8 mouse cellular contexts compared by ENCODE assay signal in genomic region chr13:23465600-23466109, GRCm38 (mm10). TPM values are rescaled to one million over a fixed set of nuclear protein-coding genes. Genes with fewer than 3 reads are reported as not detected.
A peak's percentile ranks its signal among the peaks of the same experiment; 100 is the strongest.
DNase-seq lines count a peak whose midpoint lies in the region; ATAC-seq and TF ChIP-seq lines count a peak whose summit lies in the region.

Gene Btn1a1, minus strand, starts transcription at chr13:23465901.

- H3K9ac ChIP-seq in embryonic facial prominence, embryonic 11.5 days (replicated peaks; ENCODE audit: low read length), result peak within 1 kb of the TSS; percentile 47
- no peak within 1 kb of the TSS for H3K9ac ChIP-seq in intestine, postnatal 0 days (ENCODE audit: low read depth, low read length)

- no peak within 1 kb of the TSS for H3K27ac ChIP-seq in embryonic facial prominence, embryonic 11.5 days (replicated peaks; ENCODE audit: low read depth, low read length)
- no peak within 1 kb of the TSS for H3K27ac ChIP-seq in intestine, postnatal 0 days (ENCODE audit: low read depth, low read length)

- ATAC-seq in embryonic facial prominence, embryonic 11.5 days (replicated peaks; ENCODE audit: insufficient number of reproducible peaks, low FRiP score, low TSS enrichment, low read depth), result no peak
- no peak for ATAC-seq in intestine, postnatal 0 days

- H3K9me3 ChIP-seq in embryonic facial prominence, embryonic 11.5 days (replicated peaks; ENCODE audit: control insufficient read depth, low read length), result no peaks in the 10 kb centered on the region
- no peaks in the 10 kb centered on the region for H3K9me3 ChIP-seq in intestine, postnatal 0 days (ENCODE audit: control insufficient read depth)

- WGBS in embryonic facial prominence, embryonic 11.5 days, result 3% methylated on average over 7 of the region's 7 CpGs
- WGBS in intestine, postnatal 0 days, result 5% methylated on average over 7 of the region's 7 CpGs

- peak within 1 kb of the TSS; percentile 61 for H3K4me2 ChIP-seq in embryonic facial prominence, embryonic 11.5 days (ENCODE audit: low read depth, low read length)
- peak within 1 kb of the TSS; percentile 90 for H3K4me2 ChIP-seq in intestine, postnatal 0 days (replicated peaks; ENCODE audit: low read depth)

- H3K4me1 ChIP-seq in embryonic facial prominence, embryonic 11.5 days (ENCODE audit: control insufficient read depth, insufficient read depth, low read length), result no peaks in the 10 kb centered on the region; the same call in 1 of the 2 replicates
- 0 out of 2 replicates have a peak, but pooled peaks cover 3% of the 10 kb centered on the region for H3K4me1 ChIP-seq in intestine, postnatal 0 days (replicated peaks; ENCODE audit: control insufficient read depth, insufficient read depth, low read length)

- TF ChIP-seq CTCF in intestine, postnatal 0 days (IDR thresholded peaks at IDR 0.05; ENCODE audit: low read depth), result peak; percentile 36; the same call in 1 of the 2 replicates

- H3K4me3 ChIP-seq in embryonic facial prominence, embryonic 11.5 days (ENCODE audit: low read depth, low read length), result peak within 1 kb of the TSS; percentile 45
- H3K4me3 ChIP-seq in intestine, postnatal 0 days (ENCODE audit: low read depth, low read length), result peak within 1 kb of the TSS; percentile 55

- no peaks in the 10 kb centered on the region for H3K27me3 ChIP-seq in embryonic facial prominence, embryonic 11.5 days (ENCODE audit: control insufficient read depth, insufficient read depth, low read length)
- no peaks in the 10 kb centered on the region for H3K27me3 ChIP-seq in intestine, postnatal 0 days (replicated peaks; ENCODE audit: control insufficient read depth, insufficient read depth, low read length)

- no peaks in the 10 kb centered on the region for H3K36me3 ChIP-seq in embryonic facial prominence, embryonic 11.5 days (replicated peaks; ENCODE audit: control insufficient read depth, insufficient read depth, low read depth, low read length)
- no peaks in the 10 kb centered on the region for H3K36me3 ChIP-seq in intestine, postnatal 0 days (ENCODE audit: control insufficient read depth, insufficient read depth)

- peak; percentile 82 for DNase-seq in 416B (ENCODE audit: low read depth)
- peak; percentile 48 for DNase-seq in CD4-positive, CD25-positive, alpha-beta regulatory T cell, adult 2 months (ENCODE audit: low read depth, low spot score)
- DNase-seq in embryonic facial prominence, embryonic 11.5 days (ENCODE audit: low spot score), result peak; percentile 47
- peak; percentile 43 for DNase-seq in neural tube, embryonic 10.5 days (ENCODE audit: extremely low spot score, low spot score)
- DNase-seq in kidney, adult 9 months, result no peak
- DNase-seq in lung, adult 18-20 months, result no peak
- no peak for DNase-seq in layer of hippocampus, postnatal 25 days (ENCODE audit: extremely low spot score in 1 of 2, low spot score in 1 of 2)

RNA-seq across cellular contexts. Expression of gene Btn1a1, which starts in this region (rescaled TPM):
- polyA plus RNA-seq in embryonic facial prominence, embryonic 11.5 days (2014; fragmentation: Nextera tagmentation; extraction: Ambion mirVana), result 0.24 and 0.35 TPM in 2 replicates
- polyA plus RNA-seq in intestine, postnatal 0 days (2015; fragmentation: Nextera tagmentation; extraction: Ambion mirVana), result not detected in 2 replicates
- total RNA-seq in layer of hippocampus, postnatal 25 days (2021), result not detected

Comparison
In these comparisons a context has a peak if more than half of its experiments do, and no peak if none do; other contexts are left out.
1. Peak in DNase-seq, H3K4me3 ChIP-seq, H3K9ac ChIP-seq and H3K4me2 ChIP-seq in embryonic facial prominence, embryonic 11.5 days; RNA of the gene not detected or under 1 TPM.
2. DNase-seq: peak in 416B (single experiment), CD4-positive, CD25-positive, alpha-beta regulatory T cell, adult 2 months (single experiment) and neural tube, embryonic 10.5 days (single experiment); none in kidney, adult 9 months (single experiment), lung, adult 18-20 months (0 of 2) and layer of hippocampus, postnatal 25 days (0 of 2).